Mouse (Mus musculus): ENCODE data around the gene Csrp3. TPM values are rescaled to one million over a fixed set of nuclear protein-coding genes. Genes with fewer than 3 reads are reported as not detected.

Gene Csrp3
- polyA plus RNA-seq, 1 experiment from 2014 or later: 0.96 TPM

- Histone ChIP-seq H3K4me1 (ENCODE audit: control insufficient read depth, insufficient read depth, low read length) (no peaks in the 10 kb centered on the region), H3K4me2 (ENCODE audit: low read depth, low read length) (no peak overlapping the region), H3K27me3 (ENCODE audit: control insufficient read depth, insufficient read depth, low read length) (no peaks in the 10 kb centered on the region), H3K9ac (replicated peaks; ENCODE audit: low read depth, low read length) (no peak overlapping the region), H3K36me3 (ENCODE audit: control insufficient read depth, insufficient read depth, low read length) (no peaks in the 10 kb centered on the region), H3K9me3 (ENCODE audit: control insufficient read depth, low read length) (no peaks in the 10 kb centered on the region), H3K27ac (ENCODE audit: low read depth, low read length) (no peak overlapping the region), H3K4me3 (ENCODE audit: low read depth, low read length) (no peak overlapping the region)
- 91% methylated on average over 4 of the region's 4 CpGs for WGBS
- ATAC-seq (ENCODE audit: low read depth): no peak
Measured at GRCm38 (mm10) chr7:48859362-48859761, 11.5 kb upstream of the Csrp3 start.

- Histone ChIP-seq H3K9ac (replicated peaks; ENCODE audit: low read depth, low read length) (no peak overlapping the region), H3K4me1 (ENCODE audit: control insufficient read depth, insufficient read depth, low read length) (no peaks in the 10 kb centered on the region), H3K27me3 (ENCODE audit: control insufficient read depth, insufficient read depth, low read length) (no peaks in the 10 kb centered on the region), H3K36me3 (ENCODE audit: control insufficient read depth, insufficient read depth, low read length) (no peaks in the 10 kb centered on the region), H3K4me3 (ENCODE audit: low read depth, low read length) (no peak overlapping the region), H3K27ac (ENCODE audit: low read depth, low read length) (no peak overlapping the region), H3K4me2 (ENCODE audit: low read depth, low read length) (no peak overlapping the region), H3K9me3 (ENCODE audit: control insufficient read depth, low read length) (no peaks in the 10 kb centered on the region)
- ATAC-seq (ENCODE audit: low read depth): no peak
- WGBS: 85% methylated on average over 1 of the region's 1 CpGs
Measured at GRCm38 (mm10) chr7:48858257-48858656, 10.4 kb upstream of the Csrp3 start.

GRCm38 (mm10) chr7:48855461-48855860 is 7.6 kb upstream of the Csrp3 start:
- Histone ChIP-seq H3K9me3 (ENCODE audit: control insufficient read depth, low read length) (no peaks in the 10 kb centered on the region), H3K27ac (ENCODE audit: low read depth, low read length) (no peak overlapping the region), H3K36me3 (ENCODE audit: control insufficient read depth, insufficient read depth, low read length) (no peaks in the 10 kb centered on the region), H3K4me2 (ENCODE audit: low read depth, low read length) (no peak overlapping the region), H3K4me1 (ENCODE audit: control insufficient read depth, insufficient read depth, low read length) (no peaks in the 10 kb centered on the region), H3K9ac (replicated peaks; ENCODE audit: low read depth, low read length) (no peak overlapping the region), H3K4me3 (ENCODE audit: low read depth, low read length) (no peak overlapping the region), H3K27me3 (ENCODE audit: control insufficient read depth, insufficient read depth, low read length) (no peaks in the 10 kb centered on the region)
- 91% methylated on average over 3 of the region's 3 CpGs for WGBS
- no peak for ATAC-seq (ENCODE audit: low read depth)

- no peak overlapping the region for H3K27ac ChIP-seq (ENCODE audit: low read depth, low read length)
- H3K4me3 ChIP-seq (ENCODE audit: low read depth, low read length): no peak overlapping the region
- ATAC-seq (ENCODE audit: low read depth): no peak
- H3K4me1 ChIP-seq (ENCODE audit: control insufficient read depth, insufficient read depth, low read length): no peaks in the 10 kb centered on the region
- H3K36me3 ChIP-seq (ENCODE audit: control insufficient read depth, insufficient read depth, low read length): no peaks in the 10 kb centered on the region
- WGBS: 89% methylated on average over 13 of the region's 13 CpGs
- H3K4me2 ChIP-seq (ENCODE audit: low read depth, low read length): no peak overlapping the region
- H3K9ac ChIP-seq (replicated peaks; ENCODE audit: low read depth, low read length): no peak overlapping the region
- no peaks in the 10 kb centered on the region for H3K27me3 ChIP-seq (ENCODE audit: control insufficient read depth, insufficient read depth, low read length)
- no peaks in the 10 kb centered on the region for H3K9me3 ChIP-seq (ENCODE audit: control insufficient read depth, low read length)
Measured at GRCm38 (mm10) chr7:48853496-48853895, 5.7 kb upstream of the Csrp3 start.

- Histone ChIP-seq H3K27me3 (ENCODE audit: control insufficient read depth, insufficient read depth, low read length) (no peaks in the 10 kb centered on the region), H3K36me3 (ENCODE audit: control insufficient read depth, insufficient read depth, low read length) (no peaks in the 10 kb centered on the region), H3K4me2 (ENCODE audit: low read depth, low read length) (no peak overlapping the region), H3K9ac (replicated peaks; ENCODE audit: low read depth, low read length) (no peak overlapping the region), H3K4me1 (ENCODE audit: control insufficient read depth, insufficient read depth, low read length) (0 out of 2 replicates have a peak, but pooled peaks cover 2% of the 10 kb centered on the region), H3K9me3 (ENCODE audit: control insufficient read depth, low read length) (no peaks in the 10 kb centered on the region), H3K4me3 (ENCODE audit: low read depth, low read length) (no peak overlapping the region), H3K27ac (ENCODE audit: low read depth, low read length) (peak overlapping the region; percentile 13; the same call in 1 of the 2 replicates)
- peak; percentile 65; the same call in 1 of the 2 replicates for ATAC-seq (ENCODE audit: low read depth)
- WGBS: 56% methylated on average over 6 of the region's 6 CpGs
Measured at GRCm38 (mm10) chr7:48851529-48852104, 3.8 kb upstream of the Csrp3 start.

GRCm38 (mm10) chr7:48846755-48847154 is 1.1 kb downstream of the Csrp3 start:
- H3K27me3 ChIP-seq (ENCODE audit: control insufficient read depth, insufficient read depth, low read length): peaks cover 2% of the 10 kb centered on the region
- WGBS: 54% methylated on average over 6 of the region's 6 CpGs
- no peak for ATAC-seq (ENCODE audit: low read depth)

GRCm38 (mm10) chr7:48845213-48845973 is 2.4 kb downstream of the Csrp3 start:
- ATAC-seq (ENCODE audit: low read depth): no peak
- H3K36me3 ChIP-seq (ENCODE audit: control insufficient read depth, insufficient read depth, low read length): no peaks in the 10 kb centered on the region
- H3K4me2 ChIP-seq (ENCODE audit: low read depth, low read length): no peak overlapping the region
- H3K4me1 ChIP-seq (ENCODE audit: control insufficient read depth, insufficient read depth, low read length): 0 out of 2 replicates have a peak, but pooled peaks cover 2% of the 10 kb centered on the region
- no peak overlapping the region for H3K4me3 ChIP-seq (ENCODE audit: low read depth, low read length)
- H3K9me3 ChIP-seq (ENCODE audit: control insufficient read depth, low read length): no peaks in the 10 kb centered on the region
- no peak overlapping the region for H3K27ac ChIP-seq (ENCODE audit: low read depth, low read length)
- peaks cover 6% of the 10 kb centered on the region for H3K27me3 ChIP-seq (ENCODE audit: control insufficient read depth, insufficient read depth, low read length)
- H3K9ac ChIP-seq (replicated peaks; ENCODE audit: low read depth, low read length): no peak overlapping the region
- 86% methylated on average over 12 of the region's 12 CpGs for WGBS

More at GRCm38 (mm10) chr7:48846755-48847154, 1.1 kb downstream of the Csrp3 start:
- no peak overlapping the region for H3K4me2 ChIP-seq (ENCODE audit: low read depth, low read length)
- 0 out of 2 replicates have a peak, but pooled peaks cover 2% of the 10 kb centered on the region for H3K4me1 ChIP-seq (ENCODE audit: control insufficient read depth, insufficient read depth, low read length)
- no peak overlapping the region for H3K9ac ChIP-seq (replicated peaks; ENCODE audit: low read depth, low read length)
- H3K9me3 ChIP-seq (ENCODE audit: control insufficient read depth, low read length): no peaks in the 10 kb centered on the region
- no peak overlapping the region for H3K27ac ChIP-seq (ENCODE audit: low read depth, low read length)
- no peaks in the 10 kb centered on the region for H3K36me3 ChIP-seq (ENCODE audit: control insufficient read depth, insufficient read depth, low read length)
- no peak overlapping the region for H3K4me3 ChIP-seq (ENCODE audit: low read depth, low read length)

- Histone ChIP-seq H3K4me1 (ENCODE audit: control insufficient read depth, insufficient read depth, low read length) (0 out of 2 replicates have a peak, but pooled peaks cover 2% of the 10 kb centered on the region), H3K4me3 (ENCODE audit: low read depth, low read length) (no peak overlapping the region), H3K27me3 (ENCODE audit: control insufficient read depth, insufficient read depth, low read length) (peaks cover 24% of the 10 kb centered on the region), H3K27ac (ENCODE audit: low read depth, low read length) (no peak overlapping the region), H3K36me3 (ENCODE audit: control insufficient read depth, insufficient read depth, low read length) (no peaks in the 10 kb centered on the region), H3K9me3 (ENCODE audit: control insufficient read depth, low read length) (no peaks in the 10 kb centered on the region), H3K4me2 (ENCODE audit: low read depth, low read length) (no peak overlapping the region), H3K9ac (replicated peaks; ENCODE audit: low read depth, low read length) (no peak overlapping the region)
- 90% methylated on average over 5 of the region's 5 CpGs for WGBS
- no peak for ATAC-seq (ENCODE audit: low read depth)
Measured at GRCm38 (mm10) chr7:48843541-48843940, 4.3 kb downstream of the Csrp3 start.

GRCm38 (mm10) chr7:48842353-48842752 is 5.5 kb downstream of the Csrp3 start:
- no peak overlapping the region for H3K4me2 ChIP-seq (ENCODE audit: low read depth, low read length)
- H3K27ac ChIP-seq (ENCODE audit: low read depth, low read length): no peak overlapping the region
- peaks cover 32% of the 10 kb centered on the region for H3K27me3 ChIP-seq (ENCODE audit: control insufficient read depth, insufficient read depth, low read length)
- ATAC-seq (ENCODE audit: low read depth): no peak
- H3K4me1 ChIP-seq (ENCODE audit: control insufficient read depth, insufficient read depth, low read length): no peaks in the 10 kb centered on the region
- no peak overlapping the region for H3K9ac ChIP-seq (replicated peaks; ENCODE audit: low read depth, low read length)
- no peak overlapping the region for H3K4me3 ChIP-seq (ENCODE audit: low read depth, low read length)
- H3K9me3 ChIP-seq (ENCODE audit: control insufficient read depth, low read length): no peaks in the 10 kb centered on the region
- 69% methylated on average over 3 of the region's 3 CpGs for WGBS
- no peaks in the 10 kb centered on the region for H3K36me3 ChIP-seq (ENCODE audit: control insufficient read depth, insufficient read depth, low read length)

Measured in neural tube, embryonic 14.5 days (tissue).